Mouse (Mus musculus) adrenal gland, postnatal 14 days (tissue): ENCODE measurements at regions not wholly inside any gene's neighbourhood (a gene's known extent, or its start where the extent isn't known, plus 50 kb on each side); places are given as distances from the start of the nearest gene placed in this dataset.

Source experiments
- DNase-seq: peaks from one replicate; pipeline ENCODE4 v3.0.0; 2021; ENCODE audit warnings: mixed read lengths

DNA sequence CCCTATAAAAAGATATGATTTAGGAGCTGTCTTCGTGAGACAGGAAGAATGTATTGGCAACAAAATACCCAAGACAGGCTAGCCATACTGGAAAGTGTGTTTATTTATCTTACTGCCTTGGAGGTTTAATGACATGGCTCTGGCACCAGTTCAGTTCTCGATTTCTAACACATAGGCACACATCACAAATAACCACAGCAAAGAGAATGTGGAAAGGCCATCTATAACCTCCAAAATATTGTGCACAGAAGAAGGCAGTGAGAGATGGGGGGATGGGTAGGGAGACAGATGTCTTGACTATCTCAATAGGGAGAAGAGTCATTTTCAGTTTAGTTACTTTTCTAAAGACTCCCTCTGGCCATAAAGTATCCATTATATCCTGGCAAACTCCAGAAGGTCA is 90.5 kb downstream of the Minar1 start:
- no peak for DNase-seq

DNA sequence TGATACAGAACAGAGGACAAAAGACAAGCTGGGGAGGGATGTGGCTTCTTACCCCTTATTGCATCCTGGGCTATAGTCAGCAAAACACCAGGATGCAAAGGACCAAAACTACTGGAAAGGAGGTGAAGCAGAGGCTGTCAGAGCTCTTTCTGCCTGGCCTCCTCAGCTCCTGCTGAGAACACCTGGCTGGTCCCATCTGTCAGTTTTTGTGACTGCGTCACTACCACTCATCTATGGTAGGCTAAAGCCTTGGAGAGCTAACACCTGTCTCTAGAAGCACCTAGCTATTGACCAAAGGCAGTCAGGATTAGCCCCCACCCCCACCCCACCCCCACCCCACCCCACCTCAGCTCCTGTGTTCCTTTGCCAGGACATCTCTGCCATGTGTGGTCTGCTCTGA is 98.8 kb downstream of the Minar1 start:
- no peak for DNase-seq

DNA sequence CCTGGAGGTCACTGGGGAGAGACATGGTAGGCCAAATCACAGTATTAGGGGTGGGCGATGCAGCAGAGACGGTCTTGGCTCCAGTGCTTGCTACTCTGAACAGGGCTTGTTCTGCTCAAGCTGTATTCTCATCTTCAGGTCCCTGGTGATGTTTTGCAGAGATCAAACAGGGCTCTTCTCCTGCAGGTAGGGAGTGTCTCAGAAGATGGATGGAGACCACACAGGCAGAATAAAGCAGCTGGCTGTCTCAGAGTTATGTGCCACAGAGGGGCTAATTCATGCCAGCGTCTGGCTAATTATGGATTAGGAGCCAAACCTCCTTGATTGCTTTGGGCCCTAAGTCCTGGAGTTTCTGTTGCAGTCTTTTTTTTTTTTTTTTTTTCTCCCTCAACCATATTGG is 99.2 kb downstream of the Minar1 start:
- DNase-seq = no peak

DNA sequence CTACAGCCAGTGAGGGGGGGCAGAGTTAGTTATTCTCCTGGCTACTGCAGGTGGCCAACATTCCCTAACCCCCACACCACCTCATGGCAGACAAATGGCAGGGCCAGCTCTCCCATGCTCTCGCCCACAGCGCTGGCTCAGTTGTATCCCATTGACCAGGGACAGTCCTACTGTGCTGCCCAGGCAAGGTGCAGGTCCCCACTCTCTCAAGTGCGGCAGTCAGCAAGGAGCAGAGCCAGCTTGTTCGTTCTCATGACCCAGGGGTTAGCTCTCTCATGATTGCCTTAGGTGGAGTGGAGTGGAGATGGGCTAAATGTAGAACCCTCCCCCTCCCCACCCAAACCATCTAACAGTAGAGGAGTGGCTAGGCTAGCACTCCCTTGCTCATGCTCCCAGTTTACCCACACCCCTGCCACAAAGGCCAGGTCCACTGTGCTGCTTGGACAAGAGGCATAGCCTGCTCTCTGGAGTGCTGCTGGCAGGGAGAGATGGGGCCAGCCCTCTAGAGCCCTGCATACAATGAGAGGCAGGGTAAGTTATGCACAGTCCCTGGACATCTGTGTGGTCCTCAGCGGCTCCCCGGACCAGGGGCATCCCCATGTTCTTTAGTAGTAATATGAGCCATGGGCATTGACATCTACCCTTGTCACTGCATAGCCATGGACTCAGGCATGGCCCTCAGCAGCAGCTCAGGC is 114.4 kb downstream of the Minar1 start:
- no peak for DNase-seq

DNA sequence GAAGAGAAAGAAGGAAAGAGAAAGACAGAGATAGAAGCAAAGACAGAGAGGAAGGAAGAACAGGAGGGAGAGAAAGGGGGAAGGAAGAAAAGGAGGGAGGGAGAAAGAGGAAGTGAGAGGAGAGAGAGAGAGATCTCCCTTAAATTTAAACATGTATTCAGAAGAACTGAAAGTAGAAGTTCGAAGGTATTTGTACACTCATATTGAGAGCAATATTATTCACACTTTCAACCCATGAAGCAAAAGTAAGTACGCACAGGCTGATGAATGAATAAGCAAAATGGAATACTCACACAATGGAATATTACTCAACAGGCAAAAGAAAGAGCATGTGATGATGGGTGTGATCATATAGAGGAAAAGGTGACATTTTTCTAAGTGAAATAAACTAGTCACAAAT is 120.8 kb downstream of the Minar1 start:
- DNase-seq = no peak

DNA sequence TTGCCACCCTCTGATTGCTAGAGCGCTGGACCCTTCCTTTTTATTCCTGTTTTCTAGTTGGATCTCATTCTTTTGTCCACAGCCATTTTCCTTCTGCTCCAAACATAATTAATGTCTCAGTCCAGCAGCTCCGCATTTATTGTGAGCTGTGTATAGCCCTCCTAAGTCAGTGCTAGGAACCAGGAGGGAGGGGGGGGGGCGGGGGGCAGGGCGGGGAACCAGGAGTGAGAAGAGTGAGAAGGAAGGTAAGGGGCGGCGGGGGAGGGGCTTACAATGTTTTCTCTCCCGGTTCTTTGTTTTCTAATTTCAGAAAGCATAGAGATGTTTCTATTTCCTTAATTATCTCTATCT is 125.6 kb downstream of the Minar1 start:
- no peak for DNase-seq

DNA sequence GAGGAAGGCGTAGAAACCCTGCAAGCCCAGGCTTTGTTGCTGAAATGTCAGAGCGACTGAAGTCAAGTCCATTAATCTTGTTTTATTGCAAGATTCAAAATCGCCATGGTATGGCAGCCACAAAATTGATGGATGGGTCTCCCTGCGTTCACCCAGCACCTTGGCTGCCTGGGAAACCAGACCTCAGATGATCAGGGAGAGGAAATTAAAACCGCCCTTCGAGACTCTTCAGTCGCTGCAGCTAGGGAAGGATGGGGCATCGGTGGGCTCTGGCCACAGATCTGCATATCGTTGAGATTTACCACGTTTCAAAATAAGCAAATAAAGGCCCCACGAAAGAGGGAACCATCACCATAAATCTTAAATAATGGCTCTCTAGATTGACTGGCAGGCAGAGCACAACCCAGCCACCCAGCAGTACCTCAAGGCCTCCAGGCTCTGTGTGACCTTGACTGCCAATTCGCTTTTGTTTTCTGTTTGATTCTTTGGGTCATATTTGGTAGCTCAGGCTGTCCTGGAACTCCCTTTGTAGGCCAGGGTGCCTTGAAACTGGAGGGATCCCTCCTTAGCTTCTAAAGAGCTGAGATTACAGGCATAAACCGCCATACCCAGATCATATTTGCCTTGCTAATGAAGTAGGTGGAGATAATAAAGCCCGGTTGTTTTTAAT is 126.1 kb downstream of the Minar1 start:
- peak; percentile 24 for DNase-seq

DNA sequence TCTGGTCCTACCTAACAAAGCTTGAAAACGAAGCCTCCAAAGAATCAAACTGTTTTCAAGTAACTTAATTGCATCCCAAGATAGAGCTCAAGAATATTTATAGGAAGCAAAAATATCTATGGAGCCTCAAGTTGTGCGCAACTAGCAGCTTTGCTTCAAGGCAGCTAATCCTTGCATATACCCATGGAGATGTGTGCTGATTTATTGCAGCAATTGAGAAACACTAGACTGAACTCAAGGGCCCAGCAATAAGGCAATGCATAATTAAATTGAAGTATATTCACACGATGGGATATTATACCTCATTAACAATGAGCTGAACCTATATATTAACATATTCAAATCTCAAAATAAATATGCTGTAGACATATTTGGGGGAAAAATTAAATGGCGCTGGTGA is 135.3 kb downstream of the Minar1 start:
- no peak for DNase-seq

DNA sequence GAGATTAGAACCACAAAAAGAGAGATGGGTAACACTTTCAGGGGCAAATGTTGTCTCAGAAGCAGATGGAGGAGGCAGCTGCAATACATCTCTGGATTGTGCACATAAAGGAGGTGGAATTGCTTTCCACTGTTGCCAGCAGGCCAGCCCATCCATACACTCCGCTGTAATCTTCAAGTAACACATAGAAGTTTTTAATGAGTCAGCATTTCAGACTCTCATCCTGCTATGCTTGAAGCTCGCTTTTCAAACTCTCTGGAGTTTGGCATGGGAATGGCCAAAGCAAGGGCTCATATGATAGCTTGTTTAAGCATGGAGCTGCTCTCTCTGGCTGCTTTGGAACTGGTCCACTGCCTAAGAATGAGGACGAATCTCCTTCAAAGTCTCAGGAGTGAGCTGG is 143.5 kb downstream of the Minar1 start:
- DNase-seq = no peak

DNA sequence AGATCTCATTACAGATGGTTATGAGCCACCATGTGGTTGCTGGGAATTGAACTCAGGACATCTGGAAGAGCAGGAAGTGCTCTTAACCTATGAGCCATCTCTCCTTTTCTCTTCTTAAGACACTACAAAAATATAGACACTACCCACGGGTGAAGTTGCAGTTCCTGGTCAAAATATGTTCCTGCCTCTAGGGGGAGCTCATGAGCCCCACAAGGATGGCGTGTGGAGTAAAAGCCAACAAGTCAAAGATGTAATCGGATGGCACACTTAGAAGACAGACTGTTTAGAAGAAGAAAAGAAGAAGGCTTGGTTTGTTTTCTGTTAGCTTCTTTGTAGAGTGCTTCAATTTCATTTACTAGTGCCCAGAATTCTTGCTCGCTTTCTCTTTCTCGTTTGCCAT is 161.7 kb downstream of the Minar1 start:
- DNase-seq = peak; percentile 61

DNA sequence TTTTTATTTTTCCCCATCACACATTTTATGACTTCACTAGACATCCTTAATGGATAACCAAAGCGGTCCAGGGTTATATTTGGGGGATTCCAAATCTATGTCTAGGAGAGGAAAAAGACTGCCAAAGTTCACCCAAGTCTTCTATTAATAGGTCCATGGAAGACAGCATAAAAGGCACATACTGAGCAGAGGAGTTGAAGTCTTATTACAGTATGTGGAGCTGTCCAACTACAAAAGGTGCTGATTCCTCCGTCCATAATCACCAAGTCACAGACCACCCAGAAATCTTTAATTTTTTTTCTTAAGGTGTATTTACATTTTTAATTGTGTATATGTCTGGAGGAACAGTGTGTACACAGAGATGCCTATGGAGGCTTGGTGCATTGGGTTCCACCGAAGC is 166.3 kb downstream of the Minar1 start:
- DNase-seq = no peak

DNA sequence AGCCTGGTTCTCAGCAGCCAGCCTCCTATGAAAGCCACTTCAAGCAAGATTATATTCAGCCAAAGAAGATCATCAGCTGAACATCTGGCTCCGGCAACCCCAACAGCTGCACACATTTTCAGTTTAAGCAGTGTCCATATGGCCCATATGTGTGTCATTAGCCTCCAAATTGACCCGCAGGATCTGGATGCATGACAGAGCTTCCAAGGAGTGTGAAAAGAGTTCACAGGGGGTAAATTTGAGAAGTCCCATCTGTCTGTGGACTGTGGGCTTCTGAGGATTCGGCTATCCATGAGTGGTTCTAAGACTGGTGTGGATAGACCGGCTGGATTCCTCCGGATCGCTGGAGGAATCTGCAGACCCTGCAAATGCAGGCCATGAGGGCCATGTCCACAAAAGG is 173.3 kb downstream of the Minar1 start:
- no peak for DNase-seq
